ENCODE assay signal across 9 mouse cellular contexts in the genomic region with DNA sequence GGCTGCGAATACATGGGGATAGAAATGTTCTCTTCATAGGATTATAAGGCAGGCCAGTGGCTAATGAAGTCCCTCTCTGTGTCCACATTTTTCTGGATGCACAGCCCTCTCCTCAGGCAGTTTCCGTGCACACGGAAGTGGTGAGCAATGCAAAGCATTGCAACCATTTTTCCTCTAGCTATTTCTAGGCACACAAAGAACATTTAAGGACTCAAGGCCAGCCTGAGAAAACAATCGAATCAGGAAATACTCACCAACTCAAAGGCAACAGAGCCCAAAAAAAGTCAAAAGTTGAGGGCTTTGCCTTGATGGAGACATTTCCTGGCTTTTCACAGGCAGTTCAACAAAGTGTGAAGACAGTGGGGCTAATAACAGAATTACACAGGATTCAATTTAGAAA. TPM values are rescaled to one million over a fixed set of nuclear protein-coding genes. Genes with fewer than 3 reads are reported as not detected.
A peak's percentile ranks its signal among the peaks of the same experiment; 100 is the strongest.
DNase-seq lines count a peak whose midpoint lies in the region; ATAC-seq and TF ChIP-seq lines count a peak whose summit lies in the region.
"Had no signal": no experiment of that assay in that cellular context is flagged by ENCODE, and none has a peak within 500 bp of the region (broad histone marks: within the 10 kb centered on the region; RNA-seq: fewer than 3 reads in every experiment).

No protein-coding gene starts in this region.

- H3K4me3 ChIP-seq in heart, embryonic 11.5 days (ENCODE audit: low read depth, low read length) = no peak overlapping the region
- H3K4me3 ChIP-seq in midbrain, embryonic 11.5 days (ENCODE audit: low read depth, low read length) = no peak overlapping the region
- H3K4me3 ChIP-seq in midbrain, embryonic 10.5 days = no peak overlapping the region
- no peak overlapping the region for H3K4me3 ChIP-seq in limb, embryonic 10.5 days
- H3K4me3 ChIP-seq in stomach, postnatal 0 days (ENCODE audit: low read depth, low read length) = no peak overlapping the region

- no peaks in the 10 kb centered on the region for H3K27me3 ChIP-seq in heart, embryonic 11.5 days (ENCODE audit: control insufficient read depth, insufficient read depth, low read length)
- no peaks in the 10 kb centered on the region for H3K27me3 ChIP-seq in midbrain, embryonic 11.5 days (ENCODE audit: control insufficient read depth, insufficient read depth, low read length)
- H3K27me3 ChIP-seq in midbrain, embryonic 10.5 days (ENCODE audit: low read depth, poor library complexity, severe bottlenecking) = no peaks in the 10 kb centered on the region
- no peaks in the 10 kb centered on the region for H3K27me3 ChIP-seq in limb, embryonic 10.5 days (ENCODE audit: low read depth, poor library complexity, severe bottlenecking)
- H3K27me3 ChIP-seq in stomach, postnatal 0 days (ENCODE audit: control insufficient read depth, insufficient read depth, low read length) = no peaks in the 10 kb centered on the region

- no peak for TF ChIP-seq CTCF in stomach, postnatal 0 days (IDR thresholded peaks at IDR 0.05; ENCODE audit: low read depth)

- no peak overlapping the region for H3K4me2 ChIP-seq in heart, embryonic 11.5 days
- H3K4me2 ChIP-seq in midbrain, embryonic 11.5 days = no peak overlapping the region
- H3K4me2 ChIP-seq in stomach, postnatal 0 days (replicated peaks; ENCODE audit: low read depth) = no peak overlapping the region

- no peak for TF ChIP-seq EP300 in stomach, postnatal 0 days (optimal IDR thresholded peaks at IDR 0.05)

- H3K36me3 ChIP-seq in heart, embryonic 11.5 days (ENCODE audit: control insufficient read depth, insufficient read depth, low read length) = no peaks in the 10 kb centered on the region
- no peaks in the 10 kb centered on the region for H3K36me3 ChIP-seq in midbrain, embryonic 11.5 days (ENCODE audit: control insufficient read depth, insufficient read depth, low read length)
- peaks cover 62% of the 10 kb centered on the region for H3K36me3 ChIP-seq in midbrain, embryonic 10.5 days
- peaks cover 63% of the 10 kb centered on the region for H3K36me3 ChIP-seq in limb, embryonic 10.5 days
- H3K36me3 ChIP-seq in stomach, postnatal 0 days (ENCODE audit: control insufficient read depth, insufficient read depth, low read length) = no peaks in the 10 kb centered on the region

- no peak for ATAC-seq in heart, embryonic 11.5 days (replicated peaks; ENCODE audit: insufficient number of reproducible peaks, low FRiP score, low TSS enrichment)
- no peak for ATAC-seq in midbrain, embryonic 11.5 days (ENCODE audit: low FRiP score)
- no peak for ATAC-seq in stomach, postnatal 0 days (ENCODE audit: low FRiP score, low TSS enrichment)

- H3K9ac ChIP-seq in heart, embryonic 11.5 days (ENCODE audit: low read depth, low read length) = peak overlapping the region; percentile 55
- H3K9ac ChIP-seq in midbrain, embryonic 11.5 days (ENCODE audit: low read length) = no peak overlapping the region
- no peak overlapping the region; the same call in 1 of the 2 replicates for H3K9ac ChIP-seq in stomach, postnatal 0 days (ENCODE audit: low read length)

- no peak for DNase-seq in heart, adult 8-10 months (ENCODE audit: low spot score)
- DNase-seq in midbrain, embryonic 11.5 days (ENCODE audit: low spot score, missing footprints) = no peak
- no peak for DNase-seq in midbrain, embryonic 10.5 days (ENCODE audit: low spot score)
- no peak for DNase-seq in limb, embryonic 10.5 days (ENCODE audit: low spot score)
- DNase-seq in stomach, postnatal 0 days (ENCODE audit: low spot score) = no peak
- DNase-seq in cerebellum, adult 9-10 months = no peak
- no peak for DNase-seq in left cerebral cortex, adult 18-20 months (ENCODE audit: low spot score in 2 of 2)

- peak overlapping the region; percentile 88 for H3K27ac ChIP-seq in heart, embryonic 11.5 days (ENCODE audit: low read depth, low read length)
- H3K27ac ChIP-seq in midbrain, embryonic 11.5 days (ENCODE audit: low read depth, low read length) = 0 out of 2 replicates have a peak overlapping the region, but pooled peaks have one; percentile 35
- no peak overlapping the region for H3K27ac ChIP-seq in midbrain, embryonic 10.5 days (replicated peaks)
- peak overlapping the region; percentile 34; the same call in 1 of the 2 replicates for H3K27ac ChIP-seq in limb, embryonic 10.5 days
- H3K27ac ChIP-seq in stomach, postnatal 0 days (replicated peaks) = peak overlapping the region; percentile 86

- no peaks in the 10 kb centered on the region for H3K9me3 ChIP-seq in heart, embryonic 11.5 days (replicated peaks; ENCODE audit: control insufficient read depth, low read length)
- H3K9me3 ChIP-seq in midbrain, embryonic 11.5 days (ENCODE audit: control insufficient read depth, low read length) = no peaks in the 10 kb centered on the region
- H3K9me3 ChIP-seq in midbrain, embryonic 10.5 days (replicated peaks) = no peaks in the 10 kb centered on the region
- no peaks in the 10 kb centered on the region for H3K9me3 ChIP-seq in limb, embryonic 10.5 days (replicated peaks)
- H3K9me3 ChIP-seq in stomach, postnatal 0 days (ENCODE audit: control insufficient read depth, low read length) = no peaks in the 10 kb centered on the region

- 44% methylated on average over 4 of the region's 4 CpGs for WGBS in heart, embryonic 11.5 days (ENCODE audit: insufficient replicate concordance)
- 88% methylated on average over 4 of the region's 4 CpGs for WGBS in midbrain, embryonic 11.5 days
- 85% methylated on average over 4 of the region's 4 CpGs for WGBS in midbrain, embryonic 10.5 days
- WGBS in limb, embryonic 10.5 days = 85% methylated on average over 4 of the region's 4 CpGs
- 45% methylated on average over 4 of the region's 4 CpGs for WGBS in stomach, postnatal 0 days

- peaks cover 86% of the 10 kb centered on the region for H3K4me1 ChIP-seq in heart, embryonic 11.5 days (ENCODE audit: control insufficient read depth, insufficient read depth, low read length)
- peaks cover 13% of the 10 kb centered on the region; the same call in 1 of the 2 replicates for H3K4me1 ChIP-seq in midbrain, embryonic 11.5 days (ENCODE audit: control insufficient read depth, insufficient read depth, low read length)
- peaks cover 50% of the 10 kb centered on the region for H3K4me1 ChIP-seq in midbrain, embryonic 10.5 days
- peaks cover 76% of the 10 kb centered on the region for H3K4me1 ChIP-seq in limb, embryonic 10.5 days
- peaks cover 40% of the 10 kb centered on the region for H3K4me1 ChIP-seq in stomach, postnatal 0 days (replicated peaks; ENCODE audit: control insufficient read depth, insufficient read depth)

RNA-seq across cellular contexts. Expression of gene Actn4, which starts 21.0 kb away (rescaled TPM):
- polyA plus RNA-seq in heart, embryonic 11.5 days (2014; fragmentation: Nextera tagmentation; extraction: Ambion mirVana) = 227 and 262 TPM in 2 replicates
- total RNA-seq in heart, adult 8-10 months (2022) = 10 to 100 TPM; 57.8 to 82.0 (median 75.8) TPM
- 141 and 144 TPM in 2 replicates for polyA plus RNA-seq in midbrain, embryonic 11.5 days (2014; fragmentation: Nextera tagmentation; extraction: Ambion mirVana)
- 236 and 239 TPM in 2 replicates for polyA plus RNA-seq in midbrain, embryonic 10.5 days (2016; fragmentation: Nextera tagmentation; extraction: Ambion mirVana)
- polyA plus RNA-seq in limb, embryonic 10.5 days (2016; fragmentation: Nextera tagmentation; extraction: Ambion mirVana) = 253 and 285 TPM in 2 replicates
- polyA plus RNA-seq in stomach, postnatal 0 days (2015; fragmentation: Nextera tagmentation; extraction: Ambion mirVana) = 216 and 227 TPM in 2 replicates
- total RNA-seq in left cerebral cortex, adult 18-20 months (2021) = 100 to 1,000 TPM; 192 TPM

RNA-seq across cellular contexts. Expression of gene Eif3k, which starts 40.5 kb away (rescaled TPM):
- 278 and 286 TPM in 2 replicates for polyA plus RNA-seq in heart, embryonic 11.5 days (2014; fragmentation: Nextera tagmentation; extraction: Ambion mirVana)
- 100 to 1,000 TPM; 152 to 167 (median 158) TPM for total RNA-seq in heart, adult 8-10 months (2022)
- 392 and 400 TPM in 2 replicates for polyA plus RNA-seq in midbrain, embryonic 11.5 days (2014; fragmentation: Nextera tagmentation; extraction: Ambion mirVana)
- 402 and 429 TPM in 2 replicates for polyA plus RNA-seq in midbrain, embryonic 10.5 days (2016; fragmentation: Nextera tagmentation; extraction: Ambion mirVana)
- polyA plus RNA-seq in limb, embryonic 10.5 days (2016; fragmentation: Nextera tagmentation; extraction: Ambion mirVana) = 446 and 467 TPM in 2 replicates
- 294 and 295 TPM in 2 replicates for polyA plus RNA-seq in stomach, postnatal 0 days (2015; fragmentation: Nextera tagmentation; extraction: Ambion mirVana)
- total RNA-seq in left cerebral cortex, adult 18-20 months (2021) = 100 to 1,000 TPM; 196 to 199 TPM

RNA-seq across cellular contexts. Expression of gene Map4k1, which starts 40.7 kb away (rescaled TPM):
- 6.8 and 6.9 TPM in 2 replicates for polyA plus RNA-seq in heart, embryonic 11.5 days (2014; fragmentation: Nextera tagmentation; extraction: Ambion mirVana)
- 1 to 10 TPM in 1 of 4 experiments, under 1 TPM in 3; 0.50 to 1.1 (median 0.74) TPM for total RNA-seq in heart, adult 8-10 months (2022)
- 4.1 and 5.5 TPM in 2 replicates for polyA plus RNA-seq in midbrain, embryonic 11.5 days (2014; fragmentation: Nextera tagmentation; extraction: Ambion mirVana)
- 7.9 and 11.4 TPM in 2 replicates for polyA plus RNA-seq in midbrain, embryonic 10.5 days (2016; fragmentation: Nextera tagmentation; extraction: Ambion mirVana)
- 18.9 and 19.4 TPM in 2 replicates for polyA plus RNA-seq in limb, embryonic 10.5 days (2016; fragmentation: Nextera tagmentation; extraction: Ambion mirVana)
- 3.0 and 3.6 TPM in 2 replicates for polyA plus RNA-seq in stomach, postnatal 0 days (2015; fragmentation: Nextera tagmentation; extraction: Ambion mirVana)
- 1 to 10 TPM; 1.0 to 1.7 TPM for total RNA-seq in left cerebral cortex, adult 18-20 months (2021)

RNA-seq across cellular contexts. Expression of gene Capn12, which starts 59.9 kb away (rescaled TPM):
- polyA plus RNA-seq in heart, embryonic 11.5 days (2014; fragmentation: Nextera tagmentation; extraction: Ambion mirVana) = 0.46 and 0.70 TPM in 2 replicates
- total RNA-seq in heart, adult 8-10 months (2022) = under 1 TPM; 0.12 to 0.32 (median 0.23) TPM
- 0.17 and 0.42 TPM in 2 replicates for polyA plus RNA-seq in midbrain, embryonic 11.5 days (2014; fragmentation: Nextera tagmentation; extraction: Ambion mirVana)
- 0.15 and 0.31 TPM in 2 replicates for polyA plus RNA-seq in midbrain, embryonic 10.5 days (2016; fragmentation: Nextera tagmentation; extraction: Ambion mirVana)
- polyA plus RNA-seq in limb, embryonic 10.5 days (2016; fragmentation: Nextera tagmentation; extraction: Ambion mirVana) = 0.44 and 0.48 TPM in 2 replicates
- polyA plus RNA-seq in stomach, postnatal 0 days (2015; fragmentation: Nextera tagmentation; extraction: Ambion mirVana) = 1.9 and 2.3 TPM in 2 replicates
- under 1 TPM; 0.61 to 0.95 TPM for total RNA-seq in left cerebral cortex, adult 18-20 months (2021)
- total RNA-seq: monocyte, adult 5-6 weeks had no signal
